Mouse (Mus musculus) cerebellum, postnatal 36 days (tissue): ENCODE measurements around the gene Oxld1.

Source experiments
- DNase-seq, 2 experiments: peaks; one replicate each; pipeline ENCODE4 v3.0.0; 2021 to 2022; ENCODE audit warnings: mixed read lengths in 2 of 2

The Oxld1 gene

GRCm38 (mm10) chr11:120457772-120458751 is at the start of gene Oxld1, which contains the start of gene Ccdc137:
TSS of gene Oxld1 (minus strand) at chr11:120458068.
TSS of gene Ccdc137 (plus strand) at chr11:120458115.
- DNase-seq, result peak; percentile 73 to 74

GRCm38 (mm10) chr11:120506899-120507298 is 49.0 kb upstream of the Oxld1 start:
- DNase-seq, result peak; percentile 54 to 68

GRCm38 (mm10) chr11:120505661-120506060 is 47.8 kb upstream of the Oxld1 start:
- DNase-seq, result no peak

DNA sequence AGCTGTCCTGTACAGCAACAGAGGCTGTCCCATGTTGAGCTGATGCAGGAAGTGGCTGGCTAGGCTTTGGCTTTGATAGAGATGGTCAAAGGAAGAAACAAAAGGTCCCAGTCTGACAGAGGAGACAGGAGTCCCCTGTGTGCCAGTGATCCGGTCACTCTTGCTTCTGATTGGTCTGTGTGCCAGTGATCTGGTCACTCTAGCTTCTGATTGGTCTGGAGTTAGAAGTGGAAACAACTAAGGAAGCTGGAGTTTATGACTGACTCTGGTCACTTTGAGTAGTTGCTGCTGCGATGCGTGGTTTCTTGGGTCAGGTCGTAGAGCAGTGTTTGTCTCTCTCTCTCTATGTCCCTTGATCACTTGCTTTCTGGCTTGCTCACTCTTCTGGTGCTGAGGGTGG is 43.8 kb upstream of the Oxld1 start:
- DNase-seq, result no peak

- no peak for DNase-seq
These were observed 43.1 kb upstream of the Oxld1 start for GRCm38 (mm10) chr11:120501018-120501417.

GRCm38 (mm10) chr11:120500357-120500756 is 42.5 kb upstream of the Oxld1 start:
- DNase-seq, result no peak

DNA sequence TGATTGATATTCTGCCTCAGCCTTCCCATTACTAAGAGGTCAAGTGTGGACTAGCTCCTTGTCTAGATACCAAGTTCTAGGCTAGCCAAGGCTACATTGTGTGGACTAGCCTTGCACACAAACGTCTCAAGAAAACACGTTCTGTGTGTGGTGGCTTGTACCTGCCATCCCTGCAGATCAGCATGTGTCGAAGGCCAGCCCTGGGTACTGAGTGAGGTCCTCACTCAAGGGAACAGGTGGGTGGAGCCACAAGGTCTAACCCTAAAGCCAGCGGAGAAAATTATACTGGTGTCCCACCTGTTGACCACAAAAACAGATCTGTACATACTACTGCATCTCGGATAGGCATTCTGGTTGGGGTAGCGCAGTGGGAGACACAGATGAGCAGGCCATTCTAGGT is 42.0 kb upstream of the Oxld1 start:
- no peak for DNase-seq

- no peak for DNase-seq
These were observed 41.0 kb upstream of the Oxld1 start for GRCm38 (mm10) chr11:120498891-120499290.

GRCm38 (mm10) chr11:120498226-120498625 is 40.4 kb upstream of the Oxld1 start:
- no peak for DNase-seq

- DNase-seq, result no peak
These were observed 39.6 kb upstream of the Oxld1 start for GRCm38 (mm10) chr11:120497436-120497835.

- no peak for DNase-seq
These were observed 36.0 kb upstream of the Oxld1 start for GRCm38 (mm10) chr11:120493911-120494310.

DNA sequence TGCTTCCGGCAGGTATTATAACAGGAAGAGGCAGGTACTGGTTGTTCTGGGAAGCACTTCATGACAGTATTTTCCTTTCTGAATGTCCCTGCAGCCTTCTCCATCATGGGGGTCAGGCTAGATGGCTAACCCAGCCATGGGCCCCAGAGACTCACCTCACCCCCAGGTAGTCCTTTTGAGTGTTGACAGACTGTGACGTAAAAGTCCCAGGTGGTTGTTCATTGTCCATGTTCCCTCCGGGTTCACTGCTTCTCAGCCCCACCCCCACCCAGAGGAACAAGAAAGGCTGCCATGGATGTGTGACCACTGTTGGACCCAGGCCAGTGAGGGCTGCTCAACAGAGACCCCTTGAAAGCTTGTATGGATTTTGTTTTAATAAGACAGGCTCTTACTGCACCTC is 35.5 kb upstream of the Oxld1 start:
- DNase-seq, result no peak

- no peak for DNase-seq
These were observed 35.0 kb upstream of the Oxld1 start for GRCm38 (mm10) chr11:120492878-120493203.

GRCm38 (mm10) chr11:120492024-120492877 is 34.4 kb upstream of the Oxld1 start:
- no peak for DNase-seq

DNA sequence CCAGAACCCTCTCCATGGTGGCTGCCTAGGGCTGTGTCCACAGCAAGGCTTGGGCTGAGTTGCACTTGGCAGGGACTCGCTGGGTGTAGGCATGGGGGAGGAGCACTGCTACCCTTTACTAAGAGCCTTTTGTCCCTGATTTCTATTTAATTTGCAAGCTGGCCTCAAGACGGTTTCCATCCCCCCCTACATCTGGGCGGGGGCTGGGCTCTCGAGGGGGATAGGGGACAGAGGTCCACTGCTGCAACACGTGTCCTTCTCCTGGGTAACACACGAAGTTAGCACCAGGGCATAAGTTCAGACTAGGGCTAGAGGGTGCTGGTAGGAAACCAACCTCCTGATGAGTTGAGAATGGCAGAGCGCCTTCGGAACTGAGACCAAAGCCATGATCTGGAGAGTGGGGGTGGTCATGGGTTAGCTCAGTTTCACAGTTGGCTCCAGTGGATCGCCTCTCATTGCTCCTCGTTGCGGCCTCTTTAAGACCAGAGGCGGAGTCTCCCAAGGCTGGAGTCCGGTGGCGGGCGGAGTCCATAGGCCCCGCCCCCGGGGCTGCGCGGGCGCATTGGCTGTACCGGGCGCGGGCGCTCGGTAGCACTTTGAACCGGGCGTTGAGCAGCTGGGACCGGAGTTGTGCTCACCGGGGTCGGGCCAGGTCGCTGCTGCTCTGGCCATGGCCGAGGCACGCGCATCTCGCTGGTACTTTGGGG is 33.6 kb upstream of the Oxld1 start, which contains the start of gene Slc25a10:
Gene Slc25a10, plus strand, starts transcription at position 524 of the 707 bp plus-strand sequence.
- peak; percentile 82 to 87 for DNase-seq

GRCm38 (mm10) chr11:120490291-120491046 is 32.6 kb upstream of the Oxld1 start:
- no peak for DNase-seq

GRCm38 (mm10) chr11:120489054-120489761 is 31.3 kb upstream of the Oxld1 start:
- DNase-seq, result peak; percentile 68 to 72

GRCm38 (mm10) chr11:120488516-120488915 is 30.6 kb upstream of the Oxld1 start:
- no peak for DNase-seq

DNA sequence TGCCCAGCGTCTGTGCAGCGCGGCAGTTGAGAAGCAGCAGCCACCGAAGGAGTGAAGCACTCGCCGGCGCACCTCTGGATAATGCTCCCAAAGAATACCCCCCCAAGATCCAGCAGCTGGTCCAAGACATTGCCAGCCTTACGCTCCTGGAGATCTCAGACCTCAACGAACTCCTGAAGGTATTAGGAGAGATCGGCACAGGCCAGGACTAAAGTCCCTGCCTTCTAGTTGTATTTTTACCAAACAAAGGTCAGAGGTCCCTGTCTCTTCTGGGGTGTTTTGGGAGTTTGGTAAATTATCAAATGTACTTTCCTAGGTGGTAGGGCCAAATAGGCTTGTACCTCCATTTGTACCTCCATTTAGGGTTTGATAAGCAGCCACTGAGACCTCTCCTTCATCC is 27.4 kb upstream of the Oxld1 start:
- DNase-seq, result no peak

DNA sequence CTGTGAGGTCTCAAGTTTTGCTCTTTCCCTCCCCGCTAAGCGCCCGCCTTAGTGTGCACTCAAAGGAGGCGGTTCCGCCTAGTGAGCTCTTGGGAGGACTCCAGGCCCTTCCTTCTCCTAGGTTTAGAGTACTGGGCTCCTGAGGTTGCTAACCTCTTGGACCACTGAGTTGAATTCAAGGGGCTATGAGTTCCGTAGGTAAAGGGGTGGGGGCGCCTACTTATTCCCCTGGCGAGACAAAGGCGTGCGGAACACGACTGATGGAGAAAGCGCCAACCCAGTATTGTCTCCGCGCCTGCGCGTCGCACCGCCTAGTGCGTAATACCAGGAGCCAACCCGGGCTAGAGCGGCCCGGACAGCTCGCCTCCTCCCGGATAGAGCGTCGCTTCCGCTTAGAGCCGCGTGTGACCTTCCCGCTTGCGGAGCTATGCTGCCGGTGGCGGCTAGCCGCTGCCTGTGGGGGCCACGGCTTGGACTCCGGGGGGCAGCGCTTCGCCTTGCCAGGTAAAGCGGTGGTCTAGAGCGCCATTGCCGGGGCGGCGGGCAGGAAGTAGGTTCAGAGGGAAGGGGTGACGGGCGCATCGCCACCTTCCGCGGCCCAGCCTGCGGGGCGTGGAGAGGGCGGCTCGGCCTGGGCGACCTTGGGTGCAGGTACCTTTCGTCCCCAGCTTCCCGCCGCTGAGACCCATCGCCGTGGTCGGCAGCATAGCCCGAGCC is 26.6 kb upstream of the Oxld1 start, which contains the start of gene Mrpl12:
Gene Mrpl12, plus strand, starts transcription at position 349 of the 717 bp plus-strand sequence.
- DNase-seq, result peak; percentile 89 to 92
